Mouse (Mus musculus) thymus, adult 2 months (tissue): Measurements from ENCODE around the gene Galns. TPM values are rescaled to one million over a fixed set of nuclear protein-coding genes. Genes with fewer than 3 reads are reported as not detected.

Experiments
- DNase-seq: peaks from one replicate; pipeline ENCODE4 v3.0.0; 2021
- H3K27ac ChIP-seq: fragments of 200-500 bp; 2 replicates; pipeline ENCODE4 v1.5.1; 2012; ENCODE audit warnings: low read length, control low read depth; ENCODE audit not compliant: control insufficient read depth, insufficient read depth
- H3K27me3 ChIP-seq: fragments of 200-500 bp; 2 replicates; pipeline ENCODE4 v1.6.1; 2012; ENCODE audit warnings: mild to moderate bottlenecking, low read length, moderate library complexity, mixed read lengths; ENCODE audit not compliant: control insufficient read depth, insufficient read depth
- H3K36me3 ChIP-seq: fragments of 200-500 bp; 2 replicates; pipeline ENCODE4 v1.6.1; 2012; ENCODE audit warnings: mild to moderate bottlenecking, low read length, moderate library complexity; ENCODE audit not compliant: control insufficient read depth, insufficient read depth
- H3K4me1 ChIP-seq: fragments of 200-500 bp; replicated peaks from 2 replicates; pipeline ENCODE4 v1.6.1; 2012; ENCODE audit warnings: low read length; ENCODE audit not compliant: control insufficient read depth, insufficient read depth
- H3K4me3 ChIP-seq: fragments of 200-500 bp; 2 replicates; pipeline ENCODE4 v1.5.1; 2012; ENCODE audit warnings: mild to moderate bottlenecking, low read length, control low read depth, moderate library complexity; ENCODE audit not compliant: control insufficient read depth, insufficient read depth
- CTCF ChIP-seq: fragments of 200-500 bp; IDR thresholded peaks from 2 replicates; pipeline ENCODE4 v1.5.1; 2012; ENCODE audit warnings: mild to moderate bottlenecking, control low read depth, low read length, moderate library complexity, borderline replicate concordance; ENCODE audit not compliant: control insufficient read depth, poor library complexity, insufficient read depth; ENCODE audit errors: extremely low read depth
- POLR2A ChIP-seq: fragments of 200-500 bp; IDR thresholded peaks from 2 replicates; pipeline ENCODE4 v1.6.1; 2012; ENCODE audit warnings: mild to moderate bottlenecking, low read length, control low read depth, moderate library complexity; ENCODE audit not compliant: control insufficient read depth, poor library complexity, insufficient read depth; ENCODE audit errors: extremely low read depth
- whole genome bisulfite sequencing: fragments of 180-500 bp; shearing (Covaris S2); methylation state at CpG from one replicate; pipeline ENCODE4 v1.1.7; 2018; 5-methylcytosine and 5-hydroxymethylcytosine counted together
- polyA plus RNA-seq: library from polyadenylated mRNA; depleted of rRNA; stranded (reverse); fragments of >200 nt; gene quantifications from 2 replicates; pipeline ENCODE4 v1.2.3, GENCODE M21; 2012

Galns gene
- polyA plus RNA-seq, 1 experiment: 15.6 TPM

DNA sequence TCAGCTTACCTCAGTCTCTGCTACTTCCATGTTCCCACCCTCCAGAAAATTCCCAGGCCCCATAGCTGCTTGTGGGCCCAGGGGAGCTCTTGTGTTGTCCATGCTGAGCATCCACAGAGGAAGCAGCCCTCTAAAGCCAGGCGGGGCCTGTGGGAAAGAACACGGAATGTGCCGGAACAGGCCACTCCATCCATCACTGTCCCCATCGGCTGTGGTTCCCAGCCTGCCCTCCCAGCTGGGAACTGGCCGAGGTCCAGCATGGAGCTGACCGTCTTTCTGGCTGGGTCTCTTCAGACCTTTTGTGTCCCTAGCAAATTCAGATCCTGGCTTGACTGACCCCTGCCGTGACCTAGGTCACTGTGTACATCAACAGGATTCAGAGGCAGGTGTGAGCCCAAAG is 43.5 kb upstream of the Galns start:
- Histone ChIP-seq H3K27me3 (no peaks in the 10 kb centered on the region), H3K36me3 (peaks cover 9% of the 10 kb centered on the region; the same call in 1 of the 2 replicates), H3K4me3 (no peak overlapping the region), H3K4me1 (no peaks in the 10 kb centered on the region), H3K27ac (no peak overlapping the region)
- TF ChIP-seq CTCF (no peak), POLR2A (no peak)
- 98% methylated on average over 7 of the region's 7 CpGs for WGBS
- no peak for DNase-seq

DNA sequence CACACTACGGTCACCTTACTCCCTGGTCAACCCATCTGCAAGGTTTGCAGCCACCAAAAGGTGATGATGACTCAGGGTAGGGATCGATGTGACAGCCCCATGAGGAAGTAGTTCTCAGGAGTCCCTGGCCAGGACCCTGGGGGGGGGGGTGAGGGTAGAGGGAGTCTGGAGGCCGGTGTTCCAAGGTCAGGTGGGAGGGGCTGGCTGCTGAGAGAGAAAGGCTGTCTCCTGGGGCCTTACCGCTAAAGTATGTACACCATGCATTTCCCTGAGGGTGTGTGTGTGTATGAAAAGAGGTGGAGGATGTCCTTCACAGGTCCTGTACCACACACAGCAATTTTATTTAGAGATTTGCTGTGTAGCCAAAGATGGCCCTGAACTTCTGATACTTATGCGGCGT is 41.4 kb upstream of the Galns start:
- no peak overlapping the region for H3K27ac ChIP-seq
- no peaks in the 10 kb centered on the region for H3K27me3 ChIP-seq
- no peak for DNase-seq
- TF ChIP-seq CTCF (no peak), POLR2A (no peak)
- peaks cover 22% of the 10 kb centered on the region for H3K36me3 ChIP-seq
- no peak overlapping the region for H3K4me3 ChIP-seq
- 77% methylated on average over 6 of the region's 6 CpGs for whole genome bisulfite sequencing
- no peaks in the 10 kb centered on the region for H3K4me1 ChIP-seq

DNA sequence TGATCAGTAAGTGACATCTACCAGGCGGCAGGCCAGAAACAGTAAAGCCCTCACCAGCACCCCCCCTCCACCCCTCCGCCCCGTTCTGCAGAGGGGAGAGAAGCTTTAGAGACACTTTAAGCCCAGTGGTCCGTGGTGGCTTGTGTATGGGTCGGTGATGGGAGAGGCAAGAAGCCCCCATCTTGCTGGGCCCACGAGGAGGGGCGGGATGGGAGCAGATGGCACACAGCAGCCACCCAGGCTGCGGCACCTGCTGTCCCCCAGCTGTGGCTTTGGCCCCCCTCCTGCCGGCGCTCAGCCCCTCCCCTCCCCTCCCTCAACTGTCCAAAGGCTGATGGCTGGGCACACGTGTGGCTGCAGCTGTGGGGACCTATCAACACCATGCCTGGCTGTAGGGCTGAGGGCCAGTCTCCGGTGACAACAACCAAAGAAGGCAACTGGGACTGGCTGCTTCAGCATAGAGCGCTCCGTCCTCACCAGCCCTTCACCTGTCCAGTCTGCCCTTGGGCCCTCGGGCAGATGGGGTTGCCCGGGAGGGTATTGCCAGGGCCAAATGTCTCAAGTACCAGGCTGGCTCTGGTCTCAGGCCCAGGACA is 40.2 kb upstream of the Galns start:
- no peaks in the 10 kb centered on the region for H3K4me1 ChIP-seq
- no peaks in the 10 kb centered on the region for H3K27me3 ChIP-seq
- peaks cover 27% of the 10 kb centered on the region for H3K36me3 ChIP-seq
- no peak overlapping the region for H3K27ac ChIP-seq
- no peak for TF ChIP-seq POLR2A
- TF ChIP-seq CTCF: no peak
- WGBS: 66% methylated on average over 16 of the region's 16 CpGs
- no peak for DNase-seq
- no peak overlapping the region for H3K4me3 ChIP-seq

DNA sequence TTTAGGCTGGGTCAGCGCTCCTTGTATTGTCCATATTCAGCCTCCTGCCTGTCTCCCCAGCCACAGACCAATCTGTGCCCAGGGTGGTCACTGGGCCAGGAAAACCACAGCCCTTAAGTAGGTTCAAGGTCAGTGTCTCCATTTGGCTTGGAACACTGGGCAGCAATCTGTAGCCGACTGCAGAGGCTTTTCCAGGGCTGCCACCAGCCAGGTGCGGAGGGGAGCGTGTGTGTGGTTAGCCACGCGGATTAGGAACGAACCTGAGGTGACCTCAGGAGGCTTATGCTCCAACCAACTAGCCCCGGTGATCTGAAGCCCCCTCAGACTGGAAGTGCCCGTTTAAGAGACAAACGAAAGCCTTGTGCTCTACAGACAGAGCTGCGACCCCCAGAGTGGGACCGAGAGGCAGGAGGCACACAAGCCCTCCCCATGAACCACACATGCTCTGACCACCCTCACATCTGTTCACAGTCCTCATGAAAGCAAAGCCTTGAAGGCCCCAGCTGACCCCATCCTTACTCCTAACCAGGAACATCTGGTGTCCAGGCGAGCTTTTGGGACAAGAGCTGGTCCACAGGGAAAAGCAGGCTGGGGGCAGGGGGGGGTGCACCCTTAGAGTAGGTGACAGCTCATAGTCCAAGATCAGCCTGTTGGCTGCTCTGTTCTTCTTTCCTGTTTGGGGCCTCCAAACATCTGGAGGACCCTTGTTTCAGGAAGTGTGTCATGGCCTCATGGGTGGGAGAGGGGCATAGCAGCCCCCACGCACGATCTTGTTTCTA is 37.1 kb upstream of the Galns start:
- H3K27ac ChIP-seq: no peak overlapping the region
- DNase-seq: no peak
- H3K4me1 ChIP-seq: no peaks in the 10 kb centered on the region
- no peak overlapping the region for H3K4me3 ChIP-seq
- no peaks in the 10 kb centered on the region for H3K27me3 ChIP-seq
- TF ChIP-seq CTCF: no peak
- no peak for TF ChIP-seq POLR2A
- H3K36me3 ChIP-seq: peaks cover 42% of the 10 kb centered on the region
- WGBS: 82% methylated on average over 15 of the region's 15 CpGs

DNA sequence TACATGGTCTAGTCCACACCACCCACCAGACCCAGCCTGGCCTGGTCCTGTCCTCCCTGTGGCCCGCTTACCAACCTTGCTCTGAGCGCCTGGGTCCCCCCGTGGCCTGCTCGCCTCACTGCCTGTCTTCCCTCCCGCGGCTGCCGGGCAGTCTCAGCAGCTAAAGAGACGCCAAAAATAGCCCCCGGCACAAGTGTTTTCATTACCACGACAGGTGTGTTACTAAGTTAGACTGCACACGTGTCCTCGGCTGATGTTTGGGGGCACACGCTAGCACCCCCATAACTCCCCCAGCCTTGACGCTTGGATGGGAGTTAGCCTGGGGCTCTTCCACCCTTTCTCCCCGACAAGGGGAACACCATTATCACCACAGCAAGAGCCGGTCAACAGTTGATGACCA is 35.1 kb upstream of the Galns start:
- Histone ChIP-seq H3K27me3 (no peaks in the 10 kb centered on the region), H3K4me1 (no peaks in the 10 kb centered on the region), H3K36me3 (peaks cover 61% of the 10 kb centered on the region), H3K27ac (no peak overlapping the region), H3K4me3 (no peak overlapping the region)
- TF ChIP-seq POLR2A: no peak
- TF ChIP-seq CTCF: no peak
- DNase-seq: no peak
- 95% methylated on average over 16 of the region's 16 CpGs for WGBS

DNA sequence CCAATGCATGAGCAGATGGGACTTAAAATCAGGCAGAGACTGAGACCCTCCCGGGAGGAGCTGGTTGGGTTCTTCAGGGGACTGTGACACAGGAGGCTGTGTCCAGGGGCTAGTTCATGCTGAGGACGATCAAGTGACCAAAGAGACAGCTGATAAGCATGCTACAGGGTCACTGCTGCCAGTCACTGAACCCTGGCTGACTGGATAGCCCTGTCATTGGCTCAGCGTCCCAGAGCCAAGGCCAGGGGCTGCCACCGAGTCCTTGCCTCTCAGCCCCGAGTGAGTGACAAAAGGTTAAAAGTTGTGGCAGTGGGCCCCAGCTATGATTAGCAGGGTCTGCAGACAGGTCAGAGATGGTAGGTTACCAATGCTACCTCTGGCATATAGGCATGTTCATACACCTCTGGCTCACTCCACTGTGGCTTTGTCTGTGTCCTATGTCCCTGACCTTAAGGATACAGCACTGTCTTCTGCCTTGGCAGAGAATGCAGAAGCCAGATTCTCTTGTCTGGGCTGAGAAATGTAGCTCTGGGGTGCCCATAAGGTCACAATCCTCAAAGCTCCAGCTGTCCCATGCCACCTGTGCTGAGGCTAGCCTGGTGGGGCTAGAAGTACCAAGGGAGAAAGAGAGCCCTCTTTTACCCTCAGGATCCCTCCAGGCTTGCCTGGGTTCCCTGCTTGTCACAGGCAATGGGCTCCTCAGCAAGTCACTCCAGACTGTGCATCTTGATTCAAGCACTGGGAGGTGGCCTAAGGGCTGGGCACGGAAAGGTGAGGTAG is 33.1 kb upstream of the Galns start:
- Histone ChIP-seq H3K27me3 (no peaks in the 10 kb centered on the region), H3K36me3 (peaks cover 60% of the 10 kb centered on the region), H3K4me1 (no peaks in the 10 kb centered on the region), H3K4me3 (no peak overlapping the region), H3K27ac (no peak overlapping the region)
- no peak for TF ChIP-seq POLR2A
- TF ChIP-seq CTCF: no peak
- DNase-seq: no peak
- 96% methylated on average over 6 of the region's 6 CpGs for WGBS
